Mouse (Mus musculus): Measurements from ENCODE around the gene Vmn2r17.

Vmn2r17 gene

DNA sequence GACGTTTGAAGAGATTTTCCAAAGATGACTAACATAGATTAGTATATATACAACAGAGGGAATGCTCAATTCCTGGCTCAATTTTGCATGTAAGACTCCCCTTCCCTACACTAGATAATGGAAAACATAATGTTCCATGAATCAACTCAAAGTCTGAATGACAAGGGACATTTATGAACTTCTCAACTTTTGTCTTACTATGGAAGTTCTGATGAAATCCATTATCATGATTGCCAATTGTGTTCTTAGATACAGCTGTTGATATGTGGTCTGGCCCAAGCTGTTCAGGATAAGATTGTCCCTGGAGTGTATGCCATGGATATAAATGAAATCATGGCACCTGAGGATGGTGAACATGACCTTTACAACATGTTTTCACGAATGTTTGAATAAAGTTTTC, at the start of gene Vmn2r17:
Vmn2r17 (plus strand) TSS at position 301 of the 400 bp plus-strand sequence.
- DNase-seq (ENCODE audit: low spot score in 2 of 2) = no peak

DNA sequence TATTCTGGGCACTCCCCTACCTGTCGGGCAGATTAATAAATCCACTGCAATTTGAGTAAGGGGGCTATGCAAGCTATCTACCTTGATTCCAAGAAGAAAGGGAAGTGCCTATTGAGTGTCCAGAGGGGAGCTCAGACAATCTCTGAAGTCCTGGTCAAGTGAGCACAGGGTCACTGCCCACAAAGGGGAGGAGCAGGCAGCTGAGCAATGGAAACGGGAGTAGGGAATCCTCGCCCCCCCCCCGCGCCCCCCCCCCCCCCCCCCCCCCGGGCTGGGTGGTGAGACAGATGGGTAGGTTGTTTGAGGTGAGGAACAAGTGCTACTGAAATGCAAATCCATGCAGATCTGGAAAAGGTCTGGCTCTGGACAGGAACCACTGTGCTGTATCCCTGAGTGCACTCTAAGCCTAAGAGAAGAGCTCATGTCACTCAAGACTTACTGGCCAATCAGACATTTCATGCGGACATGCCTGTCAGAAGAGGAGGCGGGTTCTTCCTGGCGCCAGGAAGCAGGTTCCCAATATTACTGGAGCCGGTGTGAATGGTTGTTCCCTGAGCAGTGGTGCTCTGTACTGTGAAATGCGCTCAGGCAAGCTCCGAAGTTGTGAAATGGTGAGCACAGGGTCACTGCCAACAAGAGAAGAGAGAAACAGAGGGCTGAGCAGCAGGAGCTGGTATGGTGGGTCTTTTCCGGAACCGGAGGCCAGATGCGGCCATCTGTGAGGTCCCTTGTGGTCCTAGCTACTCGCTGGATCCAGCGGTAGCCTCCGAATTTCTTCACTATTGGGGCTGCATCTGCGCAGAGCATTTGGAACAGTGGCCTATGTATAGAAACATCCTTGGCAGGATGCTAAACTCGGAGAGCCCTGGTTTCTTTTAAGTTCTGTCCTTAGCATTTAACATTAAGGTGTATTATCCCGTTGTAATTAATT, 47.4 kb downstream of the Vmn2r17 start:
- no peak for DNase-seq (ENCODE audit: low spot score in 2 of 2)

DNA sequence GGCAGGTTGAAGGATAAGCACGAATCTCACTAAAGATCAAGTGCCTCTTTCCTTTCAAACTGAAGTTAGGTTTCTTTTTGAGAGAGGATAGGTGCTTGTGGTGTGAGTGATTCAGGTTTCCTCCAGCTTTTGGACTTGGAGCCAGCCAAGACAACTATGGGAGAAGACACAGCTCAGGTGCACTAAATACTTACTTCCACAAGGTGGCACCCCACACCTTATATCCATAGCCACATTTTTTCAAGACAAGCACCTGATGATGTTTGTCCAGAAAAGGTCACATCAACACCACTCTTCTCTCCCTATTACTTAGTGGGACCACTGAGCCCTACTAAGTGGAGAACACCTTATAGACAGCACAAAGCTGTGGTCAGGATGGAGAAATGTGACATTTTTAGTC, 87.2 kb downstream of the Vmn2r17 start:
- DNase-seq (ENCODE audit: low spot score in 2 of 2) = peak in 1 of 2 experiments; percentile 16

Measured in spleen, postnatal 10 days (tissue).